Mouse (Mus musculus) heart, adult 2 months (tissue): ENCODE results near the gene Dnajb4.

Experiments used
- CTCF ChIP-seq: fragments of 200-600 bp; IDR thresholded peaks from 2 replicates; pipeline ENCODE4 v1.8.1; 2022; ENCODE audit warnings: antibody characterized with exemption, mild to moderate bottlenecking, moderate library complexity
- POLR2A ChIP-seq: fragments of 200-500 bp; IDR thresholded peaks from 2 replicates; pipeline ENCODE4 v1.6.1; 2011; ENCODE audit warnings: mild to moderate bottlenecking, low read depth, low read length, control low read depth; ENCODE audit not compliant: insufficient read depth

DNA sequence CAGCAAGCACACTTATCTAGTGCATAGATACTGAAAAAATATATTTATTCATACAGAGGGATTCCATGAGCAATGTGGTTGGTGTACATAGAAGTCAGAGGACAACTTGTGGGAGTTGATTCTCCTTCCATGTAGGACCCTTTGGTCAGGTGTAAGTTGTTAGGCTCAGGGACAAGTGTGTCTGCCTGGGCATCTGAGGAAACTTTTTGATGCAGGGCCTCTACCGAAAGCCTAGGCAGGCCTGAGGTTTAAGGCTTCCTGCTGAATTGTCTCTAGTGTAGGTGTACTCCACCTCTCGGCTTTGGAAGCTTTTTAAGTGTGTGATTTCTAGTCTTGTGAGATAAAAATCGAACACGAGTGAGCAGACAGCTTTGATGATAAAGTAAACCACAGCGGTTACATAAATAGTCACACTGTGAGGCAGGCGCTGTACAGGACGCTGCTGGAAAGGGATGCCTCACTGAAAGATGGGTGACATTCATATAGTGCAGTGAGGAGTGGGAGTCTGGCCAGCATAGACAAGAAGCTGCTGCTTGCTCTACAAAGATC lies 1.7 kb upstream of the Dnajb4 start:
- no peak for TF ChIP-seq POLR2A
- no peak for TF ChIP-seq CTCF
